Mouse (Mus musculus): ENCODE measurements around the gene Trim30a. TPM values are rescaled to one million over a fixed set of nuclear protein-coding genes. Genes with fewer than 3 reads are reported as not detected.
A peak's percentile ranks its signal among the peaks of the same experiment; 100 is the strongest.
"Not testable (repeated sequence)": the region's sequence is repeated elsewhere in the genome, so short reads cannot be mapped to it uniquely, and the experiment has no call there.

Gene Trim30a
- 2.4 and 2.8 TPM in 2 replicates for polyA plus RNA-seq (2015; fragmentation: Nextera tagmentation; extraction: Ambion mirVana)

GRCm38 (mm10) chr7:104465065-104465744, at the start of gene Trim30a:
TSS of gene Trim30a (minus strand) at chr7:104465193.
- Histone ChIP-seq H3K4me1 (replicated peaks) (no peaks in the 10 kb centered on the region), H3K9me3 (replicated peaks) (no peaks in the 10 kb centered on the region), H3K27ac (replicated peaks) (no peak within 1 kb of the TSS), H3K9ac (no peak within 1 kb of the TSS), H3K4me3 (replicated peaks) (0 out of 2 replicates have a peak within 1 kb of the TSS, but pooled peaks have one; percentile 9), H3K27me3 (no peaks in the 10 kb centered on the region), H3K4me2 (peak within 1 kb of the TSS; percentile 37), H3K36me3 (replicated peaks) (no peaks in the 10 kb centered on the region)
- 23% methylated on average over 3 of the region's 3 CpGs for WGBS (ENCODE audit: insufficient replicate concordance)
- peak; percentile 71 for ATAC-seq (ENCODE audit: insufficient read depth)

- H3K36me3 ChIP-seq (replicated peaks); H3K4me1 ChIP-seq (replicated peaks); H3K4me3 ChIP-seq (replicated peaks); H3K9ac ChIP-seq; H3K9me3 ChIP-seq (replicated peaks); H3K27ac ChIP-seq (replicated peaks); H3K27me3 ChIP-seq: not testable (repeated sequence)
- H3K4me2 ChIP-seq = peak within 1 kb of the TSS; percentile 15
- peak; percentile 52 for ATAC-seq (ENCODE audit: insufficient read depth)
These were observed 42.5 kb upstream of the Trim30a start, which contains the start of gene Trim30d for GRCm38 (mm10) chr7:104507421-104508065. TSS of gene Trim30d (minus strand) at chr7:104507849.

- peak overlapping the region; percentile 48 for H3K4me3 ChIP-seq (replicated peaks)
- H3K36me3 ChIP-seq (replicated peaks) = no peaks in the 10 kb centered on the region
- H3K9me3 ChIP-seq (replicated peaks) = no peaks in the 10 kb centered on the region
- ATAC-seq (ENCODE audit: insufficient read depth) = peak; percentile 56
- no peak overlapping the region for H3K27ac ChIP-seq (replicated peaks)
- no peaks in the 10 kb centered on the region for H3K4me1 ChIP-seq (replicated peaks)
- peak overlapping the region; percentile 56 for H3K4me2 ChIP-seq
- H3K27me3 ChIP-seq = peaks cover 8% of the 10 kb centered on the region
- WGBS (ENCODE audit: insufficient replicate concordance) = 3% methylated on average over 54 of the region's 59 CpGs
- H3K9ac ChIP-seq = no peak overlapping the region
These were observed 36.8 kb upstream of the Trim30a start for GRCm38 (mm10) chr7:104501589-104502371.

- not testable (repeated sequence) for H3K4me1 ChIP-seq (replicated peaks); H3K27me3 ChIP-seq; H3K27ac ChIP-seq (replicated peaks); H3K4me2 ChIP-seq; H3K9me3 ChIP-seq (replicated peaks); H3K4me3 ChIP-seq (replicated peaks); H3K9ac ChIP-seq; ATAC-seq (ENCODE audit: insufficient read depth); H3K36me3 ChIP-seq (replicated peaks)
- 65% methylated on average over 6 of the region's 6 CpGs for whole genome bisulfite sequencing (ENCODE audit: insufficient replicate concordance)
These were observed 36.2 kb upstream of the Trim30a start for GRCm38 (mm10) chr7:104501186-104501585.

GRCm38 (mm10) chr7:104499464-104499863, 34.5 kb upstream of the Trim30a start:
- not testable (repeated sequence) for H3K36me3 ChIP-seq (replicated peaks); H3K27ac ChIP-seq (replicated peaks); H3K4me2 ChIP-seq; H3K9me3 ChIP-seq (replicated peaks); H3K4me1 ChIP-seq (replicated peaks); H3K27me3 ChIP-seq; H3K9ac ChIP-seq; ATAC-seq (ENCODE audit: insufficient read depth); H3K4me3 ChIP-seq (replicated peaks)
- WGBS (ENCODE audit: insufficient replicate concordance) = 71% methylated on average over 7 of the region's 8 CpGs

GRCm38 (mm10) chr7:104445961-104446645, 18.9 kb downstream of the Trim30a start:
- peak; percentile 70 for ATAC-seq (ENCODE audit: insufficient read depth)
- H3K4me2 ChIP-seq = peak overlapping the region; percentile 37
- peak overlapping the region; percentile 14; the same call in 1 of the 2 replicates for H3K4me3 ChIP-seq (replicated peaks)
- no peaks in the 10 kb centered on the region for H3K27me3 ChIP-seq
- 14% methylated on average over 2 of the region's 2 CpGs for WGBS (ENCODE audit: insufficient replicate concordance)
- no peak overlapping the region for H3K9ac ChIP-seq
- no peaks in the 10 kb centered on the region for H3K36me3 ChIP-seq (replicated peaks)
- H3K9me3 ChIP-seq (replicated peaks) = no peaks in the 10 kb centered on the region
- no peaks in the 10 kb centered on the region for H3K4me1 ChIP-seq (replicated peaks)
- H3K27ac ChIP-seq (replicated peaks) = peak overlapping the region; percentile 70

GRCm38 (mm10) chr7:104404460-104404950, 60.5 kb downstream of the Trim30a start:
- H3K27ac ChIP-seq (replicated peaks) = no peak overlapping the region
- no peaks in the 10 kb centered on the region for H3K36me3 ChIP-seq (replicated peaks)
- WGBS (ENCODE audit: insufficient replicate concordance) = 70% methylated on average over 3 of the region's 3 CpGs
- no peak overlapping the region for H3K9ac ChIP-seq
- H3K4me1 ChIP-seq (replicated peaks) = no peaks in the 10 kb centered on the region
- no peaks in the 10 kb centered on the region for H3K27me3 ChIP-seq
- ATAC-seq (ENCODE audit: insufficient read depth) = no peak
- H3K4me2 ChIP-seq = no peak overlapping the region
- no peaks in the 10 kb centered on the region for H3K9me3 ChIP-seq (replicated peaks)
- H3K4me3 ChIP-seq (replicated peaks) = no peak overlapping the region

GRCm38 (mm10) chr7:104401140-104401539, 63.9 kb downstream of the Trim30a start:
- H3K36me3 ChIP-seq (replicated peaks) = no peaks in the 10 kb centered on the region
- H3K4me3 ChIP-seq (replicated peaks) = no peak overlapping the region
- H3K4me2 ChIP-seq = no peak overlapping the region
- H3K27ac ChIP-seq (replicated peaks) = no peak overlapping the region
- H3K27me3 ChIP-seq = no peaks in the 10 kb centered on the region
- no peak for ATAC-seq (ENCODE audit: insufficient read depth)
- H3K4me1 ChIP-seq (replicated peaks) = no peaks in the 10 kb centered on the region
- no peak overlapping the region for H3K9ac ChIP-seq
- H3K9me3 ChIP-seq (replicated peaks) = no peaks in the 10 kb centered on the region

GRCm38 (mm10) chr7:104400698-104401097, 64.3 kb downstream of the Trim30a start, which contains the start of gene Trim30c:
TSS of gene Trim30c (minus strand) at chr7:104400837.
- WGBS (ENCODE audit: insufficient replicate concordance) = 33% methylated on average over 1 of the region's 1 CpGs
- Histone ChIP-seq H3K27me3 (no peaks in the 10 kb centered on the region), H3K9ac (no peak within 1 kb of the TSS), H3K27ac (replicated peaks) (no peak within 1 kb of the TSS), H3K4me2 (no peak within 1 kb of the TSS), H3K36me3 (replicated peaks) (no peaks in the 10 kb centered on the region), H3K4me1 (replicated peaks) (no peaks in the 10 kb centered on the region), H3K4me3 (replicated peaks) (no peak within 1 kb of the TSS), H3K9me3 (replicated peaks) (no peaks in the 10 kb centered on the region)
- no peak for ATAC-seq (ENCODE audit: insufficient read depth)

GRCm38 (mm10) chr7:104398492-104398891, 66.5 kb downstream of the Trim30a start:
- no peak overlapping the region for H3K4me3 ChIP-seq (replicated peaks)
- 57% methylated on average over 1 of the region's 1 CpGs for WGBS (ENCODE audit: insufficient replicate concordance)
- no peak overlapping the region for H3K27ac ChIP-seq (replicated peaks)

More at GRCm38 (mm10) chr7:104398492-104398891, 66.5 kb downstream of the Trim30a start:
- Histone ChIP-seq H3K27me3 (no peaks in the 10 kb centered on the region), H3K9me3 (replicated peaks) (no peaks in the 10 kb centered on the region), H3K36me3 (replicated peaks) (no peaks in the 10 kb centered on the region), H3K4me1 (replicated peaks) (no peaks in the 10 kb centered on the region), H3K9ac (no peak overlapping the region), H3K4me2 (no peak overlapping the region)
- ATAC-seq (ENCODE audit: insufficient read depth) = no peak
